Mouse (Mus musculus): Measurements from ENCODE around the gene Ear14. TPM values are rescaled to one million over a fixed set of nuclear protein-coding genes. Genes with fewer than 3 reads are reported as not detected.
"Not testable (repeated sequence)": the region's sequence is repeated elsewhere in the genome, so short reads cannot be mapped to it uniquely, and the experiment has no call there.

Gene Ear14
- total RNA-seq (2021), result under 1 TPM in 1 of 2 experiments, not detected in 1; 0.37 TPM

DNA sequence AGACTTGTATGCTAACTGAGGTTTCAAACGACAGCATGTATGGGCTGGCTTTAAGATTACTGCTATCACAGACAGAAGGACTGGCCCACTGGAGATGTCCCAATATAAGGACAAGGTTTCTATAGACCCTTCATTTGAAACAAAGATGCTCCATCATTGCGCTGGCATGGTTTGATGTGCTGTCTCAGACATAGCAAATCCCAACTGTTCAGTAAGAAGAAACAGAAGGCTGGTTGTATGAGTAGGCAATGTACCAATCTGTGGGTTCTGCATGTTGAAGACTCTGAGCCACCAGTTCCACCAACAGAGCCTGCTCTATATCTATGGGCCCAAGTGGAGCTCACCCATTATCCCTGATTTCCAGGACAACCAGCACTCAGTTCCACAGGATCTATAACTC lies at the start of gene Ear14:
Gene Ear14 (plus strand): TSS at position 277 of the 400 bp plus-strand sequence.
- DNase-seq, result peak in 1 of 2 experiments; percentile 7

DNA sequence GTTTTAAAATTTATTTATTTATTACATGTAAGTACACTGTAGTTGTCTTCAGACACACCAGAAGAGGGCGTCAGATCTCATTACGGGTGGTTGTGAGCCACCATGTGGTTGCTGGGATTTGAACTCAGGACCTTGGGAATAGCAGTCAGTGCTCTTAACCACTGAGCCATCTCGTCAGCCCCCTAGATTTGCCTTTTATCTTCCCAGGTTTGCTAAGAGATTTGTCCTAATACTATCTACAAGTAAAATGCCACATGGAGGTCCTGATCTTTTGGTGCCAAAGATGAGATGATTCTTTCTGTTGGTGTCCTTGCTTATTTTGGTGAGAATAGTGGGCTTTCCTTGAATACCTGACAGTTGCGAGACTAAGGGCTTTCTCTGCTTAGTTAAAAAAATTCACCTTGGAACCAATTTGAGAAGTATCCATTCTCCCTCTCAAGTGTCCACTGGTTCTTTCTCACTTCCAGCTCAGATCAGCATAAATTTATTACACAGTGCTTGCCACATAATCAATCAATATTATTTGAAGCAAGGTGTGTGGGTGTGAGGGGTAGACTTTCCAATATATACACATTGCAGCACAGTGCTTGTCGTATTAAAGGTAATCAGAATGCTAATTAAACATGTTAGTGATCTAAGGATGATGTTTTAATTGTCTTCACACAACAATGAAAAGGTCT lies 47.0 kb upstream of the Ear14 start:
- no peak for DNase-seq

GRCm38 (mm10) chr14:51156736-51157068 lies 46.5 kb upstream of the Ear14 start:
- no peak for DNase-seq

DNA sequence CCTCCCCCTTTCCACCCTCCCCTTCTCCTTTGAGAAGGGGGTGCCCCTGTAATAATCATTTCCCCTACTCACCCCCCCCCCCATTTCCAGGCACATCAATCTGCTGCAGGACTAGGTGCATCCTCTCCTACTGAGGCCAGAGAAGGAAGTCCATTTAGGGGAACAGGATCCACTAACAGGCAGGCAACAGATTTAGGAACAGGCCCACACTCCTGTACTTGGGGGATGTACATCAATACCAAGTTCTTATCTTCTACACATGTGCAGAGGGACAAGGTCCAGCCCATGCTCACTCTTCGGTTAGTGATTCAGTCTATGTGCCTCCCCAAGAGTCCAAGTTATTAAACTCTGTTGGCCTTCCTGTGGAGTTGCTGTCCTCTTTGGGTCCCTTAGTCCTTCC lies 46.1 kb upstream of the Ear14 start:
- no peak for DNase-seq

DNA sequence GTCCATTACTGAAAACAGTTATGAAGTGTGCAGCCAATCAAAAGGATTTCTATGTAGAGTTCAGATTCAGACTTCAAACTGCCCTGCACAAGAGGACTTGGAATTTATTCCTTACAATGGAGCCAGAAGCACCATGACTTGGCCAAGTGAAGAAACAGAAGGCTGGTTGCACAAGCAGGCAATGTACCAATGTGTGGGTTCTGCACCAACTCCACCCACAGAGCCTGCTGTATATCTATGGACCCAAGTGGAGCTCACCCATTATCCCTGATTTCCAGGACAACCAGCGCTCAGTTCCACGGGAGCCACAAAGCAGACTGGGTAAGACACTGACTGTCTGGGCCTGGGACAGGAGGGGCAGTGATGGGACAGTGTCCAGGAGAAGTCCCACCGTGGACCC lies 41.2 kb upstream of the Ear14 start, which contains the start of gene Rnase2b:
Gene Rnase2b (plus strand): TSS at position 285 of the 400 bp plus-strand sequence.
- peak; percentile 41 to 51 for DNase-seq

- DNase-seq, result not testable (repeated sequence)
Measured at GRCm38 (mm10) chr14:51163323-51163722, 39.9 kb upstream of the Ear14 start.

- no peak for DNase-seq
Measured at GRCm38 (mm10) chr14:51165435-51165834, 37.8 kb upstream of the Ear14 start.

DNA sequence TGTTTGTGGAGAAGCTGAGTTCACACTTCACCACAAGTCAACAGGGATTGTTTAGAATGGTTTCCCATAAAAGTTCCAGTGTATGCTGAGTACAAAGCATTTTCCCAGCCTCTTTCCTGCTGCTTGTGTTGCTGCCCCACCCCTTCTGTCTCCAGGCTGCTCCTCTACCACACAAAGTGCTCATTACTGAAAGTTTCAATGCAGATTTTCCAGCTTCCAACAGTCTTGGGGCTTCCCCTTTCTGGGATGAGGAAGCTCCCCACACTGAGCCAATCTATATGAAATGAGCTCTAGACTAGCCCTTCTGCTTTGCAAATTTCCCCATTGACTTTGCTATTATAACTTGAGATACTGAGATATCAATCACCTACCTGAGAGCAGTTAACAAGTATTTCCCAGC lies 37.1 kb upstream of the Ear14 start:
- DNase-seq, result no peak

- peak; percentile 10 to 11 for DNase-seq
Measured at GRCm38 (mm10) chr14:51172095-51172865, 30.9 kb upstream of the Ear14 start.

DNA sequence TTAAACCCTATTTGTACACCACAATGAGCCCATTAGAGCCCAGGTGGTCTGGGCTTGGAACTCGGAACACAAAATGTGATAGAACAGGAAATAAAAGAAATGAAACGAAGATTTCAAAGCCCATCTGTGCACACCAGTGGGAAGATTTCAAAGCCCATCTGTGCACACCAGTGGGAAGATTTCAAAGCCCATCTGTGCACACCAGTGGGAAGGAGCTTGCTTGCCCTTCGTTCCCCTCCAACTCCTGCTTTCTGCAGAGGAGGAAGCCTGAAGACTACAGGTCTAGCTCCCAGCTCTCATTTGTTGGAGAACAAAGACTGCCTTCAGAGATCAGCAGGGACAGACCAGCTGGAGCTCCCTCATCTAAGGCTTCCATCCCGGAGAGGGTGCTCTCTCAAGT lies 30.2 kb upstream of the Ear14 start:
- DNase-seq, result peak; percentile 12 to 47

DNA sequence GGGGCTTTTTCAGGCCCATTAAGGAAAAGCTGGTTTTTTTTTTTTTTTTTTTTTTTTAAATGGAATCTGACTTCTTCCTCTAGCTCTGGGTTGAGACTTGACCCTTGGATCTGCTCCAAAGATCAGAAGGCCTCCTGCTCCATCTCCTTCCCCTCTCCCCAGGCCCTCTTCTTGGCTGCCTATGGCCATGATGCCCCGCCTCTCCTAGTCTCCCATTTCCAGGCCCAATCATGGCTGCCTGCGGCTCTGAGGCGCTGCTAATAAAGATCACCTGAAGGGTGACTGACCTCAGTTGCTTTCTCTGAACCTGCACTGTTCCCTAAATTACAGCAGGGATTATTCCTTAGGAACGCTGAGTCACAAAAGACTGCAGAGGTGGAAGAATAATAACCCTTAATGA lies 29.3 kb upstream of the Ear14 start:
- no peak for DNase-seq

DNA sequence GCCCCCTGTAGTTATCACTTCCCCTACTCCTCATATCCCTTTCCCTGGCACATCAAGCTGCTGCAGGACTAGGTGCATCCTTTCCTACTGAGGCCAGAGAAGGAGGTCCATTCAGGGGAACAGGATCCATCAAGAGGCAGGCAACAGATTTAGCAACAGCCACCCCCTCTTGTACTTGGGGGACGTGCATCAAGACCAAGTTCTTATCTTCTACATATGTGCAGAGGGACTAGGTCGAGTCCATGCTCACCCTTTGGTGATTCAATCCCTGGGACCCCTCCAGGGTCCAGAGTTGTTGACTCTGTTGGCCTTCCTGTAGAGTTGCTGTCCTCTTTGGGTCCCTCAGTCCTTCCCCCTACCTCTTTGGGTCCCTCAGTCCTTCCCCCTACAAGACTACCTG lies 22.1 kb upstream of the Ear14 start:
- DNase-seq, result not testable (repeated sequence)

DNA sequence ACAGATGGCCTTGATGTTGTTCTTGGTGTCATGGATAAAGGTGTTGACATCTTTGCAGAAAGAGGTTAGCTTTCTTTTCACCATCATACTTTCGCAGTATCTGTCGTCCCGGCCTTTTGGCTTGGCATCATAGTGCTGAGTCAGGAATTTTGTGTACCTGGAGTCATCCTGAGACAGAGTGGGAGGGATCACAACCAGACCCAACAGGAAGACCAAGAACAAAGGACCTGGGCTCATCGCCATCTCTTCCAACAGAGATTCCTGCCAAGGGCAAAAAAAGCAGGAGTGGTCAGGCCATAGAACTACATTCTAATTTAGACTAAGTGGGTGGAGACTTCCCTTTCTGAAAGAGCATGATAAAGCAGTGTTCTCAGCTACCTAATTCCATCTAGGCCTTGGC lies 7.5 kb upstream of the Ear14 start:
- DNase-seq, result no peak

DNA sequence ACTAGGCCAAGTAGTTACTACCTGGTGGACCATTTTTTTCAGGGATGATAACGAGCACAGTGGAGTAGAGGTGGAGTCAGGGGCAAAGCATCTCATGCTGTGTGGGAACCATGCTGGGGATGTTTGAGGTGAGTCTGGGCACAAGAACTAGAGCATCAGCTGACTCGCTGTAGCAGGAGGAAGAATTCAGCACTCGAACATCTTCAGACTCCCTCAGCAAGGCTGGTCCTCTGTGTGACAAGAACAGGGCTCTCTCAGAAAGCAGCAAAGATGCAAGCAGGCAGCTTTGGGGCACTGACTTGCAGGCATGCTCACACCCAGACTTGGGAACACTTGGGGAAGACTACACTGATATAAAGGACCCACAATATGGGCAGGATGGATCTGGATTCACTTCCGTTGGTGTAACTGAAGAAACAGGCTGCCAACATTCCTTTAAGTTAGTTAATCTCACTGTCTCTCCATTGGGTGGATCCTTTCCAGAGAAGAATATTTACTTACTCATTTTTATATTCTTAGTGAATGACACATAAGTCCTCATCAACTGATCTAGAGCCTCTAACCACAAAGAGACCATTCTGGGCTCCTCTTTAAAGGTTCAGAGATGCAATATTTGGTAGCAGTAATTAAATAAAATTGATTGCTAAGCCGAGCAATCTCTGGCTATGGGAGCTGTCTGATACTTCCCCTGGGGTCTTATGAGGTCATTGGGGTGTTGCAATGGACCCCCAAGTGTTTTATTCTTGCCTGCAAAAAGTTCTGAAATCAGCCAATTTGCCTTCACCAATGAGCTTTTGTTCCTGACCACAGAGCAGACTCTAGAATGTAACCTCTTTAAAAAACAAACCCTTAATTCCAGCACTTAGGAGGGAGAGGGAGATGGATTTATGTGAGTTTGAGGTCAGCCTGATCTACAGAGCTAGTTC lies 3.8 kb upstream of the Ear14 start, which contains the start of gene Ang2:
Gene Ang2 (minus strand): TSS at position 51 of the 926 bp plus-strand sequence.
- no peak for DNase-seq

GRCm38 (mm10) chr14:51200054-51200453 lies 3.1 kb upstream of the Ear14 start:
- peak in 1 of 2 experiments; percentile 18 for DNase-seq

- DNase-seq, result no peak
Measured at GRCm38 (mm10) chr14:51200466-51200865, 2.7 kb upstream of the Ear14 start.

DNA sequence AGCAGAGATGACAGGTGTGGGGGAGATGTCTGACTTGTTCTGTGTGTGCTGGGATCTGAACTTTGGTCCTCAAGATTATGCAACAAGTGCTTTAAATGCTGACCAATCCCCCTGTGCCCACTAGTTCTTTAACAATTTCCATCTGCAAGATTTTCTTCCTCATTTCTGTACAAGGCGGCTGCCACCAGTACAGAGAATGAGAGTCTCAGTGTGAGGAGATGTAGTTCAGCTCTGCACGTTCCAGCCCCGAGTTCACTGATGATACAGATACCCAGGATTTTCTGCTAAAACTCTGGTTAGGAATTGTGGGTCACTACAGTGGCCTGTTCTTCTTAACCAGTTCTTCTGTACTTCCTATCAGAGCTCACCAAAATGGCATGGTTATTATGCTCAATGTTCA lies 16.9 kb downstream of the Ear14 start:
- DNase-seq, result not testable (repeated sequence)

GRCm38 (mm10) chr14:51229657-51230056 lies 26.5 kb downstream of the Ear14 start:
- DNase-seq, result not testable (repeated sequence)

- not testable (repeated sequence) for DNase-seq
Measured at GRCm38 (mm10) chr14:51237488-51237887, 34.3 kb downstream of the Ear14 start.

- peak; percentile 14 to 30 for DNase-seq
Measured at GRCm38 (mm10) chr14:51240899-51241298, 37.7 kb downstream of the Ear14 start.

GRCm38 (mm10) chr14:51247736-51248135 lies 44.5 kb downstream of the Ear14 start:
- no peak for DNase-seq

DNA sequence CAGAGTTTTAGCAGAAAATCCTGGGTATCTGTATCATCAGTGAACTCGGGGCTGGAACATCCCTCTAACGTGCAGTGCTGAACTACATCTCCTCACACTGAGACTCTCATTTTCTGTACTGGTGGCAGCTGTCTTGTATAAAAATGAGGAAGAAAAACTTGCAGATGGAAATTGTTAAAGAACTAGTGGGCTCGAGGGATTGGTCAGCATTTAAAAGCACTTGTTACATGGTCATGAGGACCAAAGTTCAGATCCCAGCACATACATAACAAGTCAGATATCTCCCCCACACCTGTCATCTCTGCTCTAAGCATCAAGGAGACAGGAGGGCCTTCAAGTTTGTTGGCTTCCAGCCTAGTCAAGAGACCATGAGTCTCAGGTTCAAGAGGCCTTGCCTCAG lies 47.2 kb downstream of the Ear14 start:
- DNase-seq, result no peak

DNA sequence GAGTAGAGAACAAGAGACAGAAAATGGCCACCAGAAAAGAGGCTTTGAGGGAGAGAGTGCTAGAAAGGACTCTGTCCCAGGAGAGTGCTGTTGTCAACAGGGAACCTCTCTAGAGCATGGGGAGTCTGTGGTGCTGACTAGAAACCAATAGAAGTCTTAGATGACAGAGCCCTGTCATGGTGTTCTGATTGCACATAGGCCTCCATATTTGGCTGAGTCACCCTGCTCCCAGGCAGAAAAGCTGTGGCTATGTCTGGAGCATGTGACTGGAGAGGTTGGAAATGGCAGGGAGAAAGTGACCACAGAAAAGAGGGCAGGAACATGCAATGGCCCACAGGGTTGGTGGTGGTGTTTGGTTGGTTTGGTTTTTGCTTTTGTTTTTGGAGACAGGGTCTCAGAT lies 49.0 kb downstream of the Ear14 start:
- DNase-seq, result not testable (repeated sequence)

All from layer of hippocampus, postnatal 36 days (tissue).